Mouse (Mus musculus): Measurements from ENCODE around the gene Tcea2.

DNA sequence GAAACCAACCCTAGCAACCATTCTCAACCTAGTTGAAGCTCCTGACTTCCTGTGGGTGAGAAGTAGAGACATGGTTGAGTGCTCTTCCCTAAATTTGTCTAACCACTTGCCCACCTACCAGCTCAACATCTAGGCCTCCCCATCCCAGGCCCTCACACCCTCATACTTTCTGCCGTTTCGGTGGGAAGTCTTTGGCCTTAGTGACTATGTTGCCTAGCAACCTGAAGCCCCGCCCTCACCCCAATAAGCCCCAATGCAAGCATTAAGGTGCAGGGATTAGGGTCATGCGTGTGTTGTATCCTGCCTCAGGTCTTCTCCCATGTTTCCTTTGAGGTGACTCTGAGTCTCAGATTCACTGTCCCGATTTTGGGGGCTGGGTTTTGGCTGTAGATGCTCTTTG lies 18.1 kb downstream of the Tcea2 start, which contains the start of gene Lkaaear1:
- no peak for TF ChIP-seq POLR2A (IDR thresholded peaks at IDR 0.05; ENCODE audit: borderline replicate concordance, low read depth, low read length)
- no peak for TF ChIP-seq CTCF (IDR thresholded peaks at IDR 0.05; ENCODE audit: low read depth, low read length)

All from bone marrow macrophage, adult 2 months (primary cell).